Mouse (Mus musculus) spleen, postnatal 4 days (tissue): ENCODE data around the gene Prpf19.

Experiments
- DNase-seq, 2 experiments: peaks; one replicate each; pipeline ENCODE4 v3.0.0; 2022; ENCODE audit warnings: low spot score in 2 of 2

The Prpf19 gene

GRCm38 (mm10) chr19:10895708-10896107 is 677 bp downstream of the Prpf19 start:
- no peak for DNase-seq

DNA sequence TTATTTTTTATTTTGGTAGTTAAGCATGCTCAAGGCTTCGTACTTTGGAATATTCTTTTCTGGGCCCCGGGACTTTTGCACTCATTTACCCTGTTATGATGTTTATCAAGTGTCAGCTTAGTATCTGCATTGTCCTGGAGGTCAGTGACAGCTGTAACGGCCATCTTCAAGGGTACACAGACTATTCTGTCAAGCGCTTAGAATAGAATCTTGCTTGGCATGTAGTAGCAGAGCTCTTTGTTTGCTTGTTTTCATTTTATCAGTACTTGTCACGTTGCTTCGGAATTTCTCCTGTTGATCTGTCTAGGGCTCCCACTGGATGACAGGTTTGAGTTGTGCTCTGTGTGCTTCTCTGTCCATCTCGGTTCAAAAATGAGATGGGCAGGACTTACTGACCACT is 1.8 kb downstream of the Prpf19 start:
- DNase-seq = no peak

GRCm38 (mm10) chr19:10897491-10897890 is 2.5 kb downstream of the Prpf19 start:
- DNase-seq = no peak

DNA sequence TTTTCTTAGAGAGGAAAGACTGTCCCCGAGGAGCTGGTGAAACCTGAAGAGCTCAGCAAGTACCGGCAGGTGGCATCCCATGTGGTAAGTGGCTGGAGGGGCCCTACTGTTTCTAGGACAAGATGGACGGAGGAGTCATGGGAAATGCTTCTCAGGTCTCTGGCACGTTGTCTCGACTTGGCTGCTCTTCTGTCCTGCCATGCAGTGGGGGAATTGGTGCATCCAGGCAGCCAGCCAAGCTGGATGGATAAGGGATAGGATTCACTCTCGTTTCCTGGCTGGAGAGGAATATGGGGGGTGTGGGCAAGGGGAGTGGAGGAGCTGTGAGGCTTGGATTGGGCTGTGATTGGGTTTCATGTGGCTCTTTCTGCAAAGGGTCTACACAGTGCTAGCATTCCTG is 5.3 kb downstream of the Prpf19 start:
- DNase-seq = no peak

DNA sequence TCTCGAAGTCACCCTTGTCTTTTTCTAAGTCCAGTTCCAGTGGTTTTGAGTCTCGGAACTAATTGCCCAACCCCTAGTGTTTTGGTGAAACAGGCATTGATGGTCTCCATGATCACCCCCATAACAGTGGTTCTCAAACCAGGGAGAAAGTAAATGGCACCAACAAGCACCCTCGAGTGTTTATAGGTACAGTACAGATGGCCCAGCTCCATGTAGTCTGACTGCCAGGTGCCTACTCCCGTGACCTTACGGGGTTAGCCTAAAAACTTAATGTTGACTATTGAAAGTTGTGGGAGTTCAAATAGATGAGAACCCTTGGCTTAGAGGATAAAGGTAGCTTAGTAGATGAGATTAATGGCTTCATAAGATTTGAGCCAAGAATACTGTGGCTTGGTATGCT is 6.0 kb downstream of the Prpf19 start:
- DNase-seq = no peak

DNA sequence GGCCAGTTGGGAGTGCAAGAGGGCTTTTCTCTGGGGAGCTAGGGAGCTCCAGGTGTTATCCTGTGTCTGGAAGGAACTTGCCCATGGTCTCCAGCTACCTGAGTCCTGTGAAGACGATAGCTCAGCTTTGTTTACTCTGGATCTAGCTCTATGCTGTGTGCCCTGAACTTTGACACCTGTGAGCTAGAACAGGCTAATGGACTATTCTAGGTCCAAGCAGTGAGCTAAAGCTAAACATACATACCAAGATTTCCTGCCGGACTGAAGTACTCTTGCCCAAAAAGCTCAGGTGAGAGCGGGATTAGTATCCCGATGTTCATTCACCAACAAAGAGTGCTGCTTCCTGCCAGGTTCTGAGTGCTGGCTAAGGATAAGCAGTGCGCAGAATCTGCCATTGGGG is 9.5 kb downstream of the Prpf19 start:
- no peak for DNase-seq

GRCm38 (mm10) chr19:10904927-10905727 is 10.1 kb downstream of the Prpf19 start:
- DNase-seq = no peak

DNA sequence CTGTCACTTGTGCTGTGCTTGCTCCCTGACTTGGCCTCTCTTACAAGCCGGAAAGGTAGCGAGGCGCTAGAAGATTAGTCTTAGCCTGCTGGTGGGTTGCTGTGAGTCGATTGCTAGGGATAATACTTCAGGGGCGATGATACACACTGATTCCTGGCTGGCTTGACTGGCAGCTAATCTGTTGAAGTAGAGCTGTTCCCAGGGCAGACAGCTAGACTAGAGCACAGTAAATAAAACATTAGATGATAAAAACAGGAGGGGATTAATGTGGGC is 10.6 kb downstream of the Prpf19 start:
- DNase-seq = no peak

DNA sequence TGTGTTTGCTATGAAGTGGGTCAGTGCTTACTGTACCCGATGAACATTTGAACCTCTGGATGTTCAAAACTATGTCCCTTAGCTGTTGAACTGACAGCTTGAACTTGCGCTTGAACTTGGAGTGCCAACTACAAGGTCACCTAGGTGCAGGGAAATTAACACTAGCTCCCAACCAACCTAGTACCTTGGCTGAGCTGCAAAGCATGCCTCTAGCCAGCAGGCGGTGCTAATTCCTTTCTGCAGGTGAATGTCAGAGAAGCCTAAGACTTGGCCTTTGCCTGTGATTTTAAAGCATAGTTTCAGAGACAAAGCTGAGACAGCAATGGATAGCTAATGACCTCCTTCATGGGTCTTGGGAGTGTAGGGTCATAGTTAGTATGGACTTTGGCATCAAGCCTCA is 12.9 kb downstream of the Prpf19 start:
- peak; percentile 58 to 80 for DNase-seq

- DNase-seq = no peak
Observed at GRCm38 (mm10) chr19:10909087-10909721, 14.2 kb downstream of the Prpf19 start.

DNA sequence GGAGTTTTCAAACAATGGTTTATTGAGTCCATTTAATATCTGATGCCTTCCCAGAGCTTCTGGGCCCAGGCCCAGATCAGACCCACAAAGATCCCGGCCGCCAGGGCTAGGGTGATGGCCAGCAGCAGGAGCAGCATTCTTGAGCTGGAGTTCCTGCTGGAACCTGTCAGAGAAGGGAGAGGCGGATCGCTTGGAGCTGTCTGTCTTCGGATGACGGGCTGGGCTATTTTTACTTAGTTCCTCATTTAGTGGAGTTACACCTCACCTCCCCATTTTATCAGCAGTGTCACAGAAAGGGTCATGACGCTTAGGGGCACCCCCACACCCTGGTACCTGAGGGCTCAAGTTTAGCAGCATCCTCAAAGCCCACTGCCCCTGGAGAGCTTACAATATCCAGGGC is 19.3 kb downstream of the Prpf19 start:
- DNase-seq = no peak

GRCm38 (mm10) chr19:10914870-10915269 is 19.8 kb downstream of the Prpf19 start:
- DNase-seq = no peak

DNA sequence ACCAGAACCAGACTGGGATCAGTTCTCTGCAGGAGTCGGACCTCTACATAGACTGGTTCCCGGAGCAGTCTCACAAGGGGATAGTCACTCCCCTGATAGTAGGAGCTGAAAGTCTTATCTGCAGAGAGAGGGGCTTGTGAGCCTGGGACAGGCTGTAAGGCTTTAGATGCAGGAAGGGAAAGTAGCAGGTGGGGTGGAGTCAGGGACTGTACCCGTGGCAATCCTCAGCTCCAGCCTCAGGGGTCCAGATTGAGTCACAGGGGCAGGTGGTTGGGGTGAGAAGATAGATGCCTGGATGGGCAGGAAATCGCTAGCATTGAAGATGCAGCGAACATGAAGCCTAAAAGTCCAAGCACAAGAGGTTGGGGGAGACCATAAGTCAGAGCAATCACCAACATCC is 21.5 kb downstream of the Prpf19 start:
- no peak for DNase-seq

- no peak for DNase-seq
Observed at GRCm38 (mm10) chr19:10918321-10918991, 23.4 kb downstream of the Prpf19 start.

DNA sequence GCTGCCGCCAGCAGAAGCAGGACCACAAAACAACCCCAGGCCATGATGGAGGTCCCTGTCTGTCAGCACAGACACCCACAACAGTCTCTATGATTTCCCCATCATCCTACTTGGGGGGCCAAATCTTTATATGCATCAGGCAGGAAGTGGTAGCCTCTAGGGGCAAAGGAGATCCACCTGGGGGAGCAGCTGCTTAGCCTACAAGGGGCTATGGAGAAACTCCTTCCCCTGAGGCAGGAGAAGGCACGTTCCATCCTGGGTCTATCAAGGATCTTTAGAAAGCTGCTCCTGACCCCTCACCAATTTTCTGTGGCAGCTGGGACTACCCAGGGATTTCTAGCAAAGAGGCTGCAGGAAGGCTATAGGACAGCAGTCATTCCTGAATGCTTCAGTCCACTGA is 25.5 kb downstream of the Prpf19 start, which contains the start of gene Zp1:
Gene Zp1 (minus strand): TSS at position 101 of the 400 bp plus-strand sequence.
- no peak for DNase-seq

GRCm38 (mm10) chr19:10921058-10921457 is 26.0 kb downstream of the Prpf19 start:
- no peak for DNase-seq

GRCm38 (mm10) chr19:10924220-10924619 is 29.2 kb downstream of the Prpf19 start:
- DNase-seq = no peak

- DNase-seq = no peak
Observed at GRCm38 (mm10) chr19:10926123-10926621, 31.1 kb downstream of the Prpf19 start.

DNA sequence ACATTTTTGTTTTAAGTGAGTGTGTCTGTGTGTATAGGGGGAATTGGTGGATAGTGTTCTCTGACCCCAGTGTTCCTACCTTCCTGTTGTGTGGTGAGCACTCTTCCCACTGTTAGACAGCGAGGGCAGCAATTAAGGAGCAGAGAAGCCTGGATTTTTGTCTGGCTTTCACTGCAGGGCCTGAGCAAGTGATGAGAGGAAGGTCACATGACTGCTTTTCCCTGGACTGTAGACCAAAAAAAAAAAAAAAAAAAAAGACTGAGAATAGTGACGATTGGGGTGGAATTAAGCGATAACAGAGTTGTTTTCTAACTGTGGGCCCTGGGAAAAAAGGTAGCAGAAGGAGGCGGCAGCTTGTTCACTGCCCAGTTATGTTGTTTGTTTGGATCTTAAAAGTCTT is 31.6 kb downstream of the Prpf19 start:
- DNase-seq = no peak

DNA sequence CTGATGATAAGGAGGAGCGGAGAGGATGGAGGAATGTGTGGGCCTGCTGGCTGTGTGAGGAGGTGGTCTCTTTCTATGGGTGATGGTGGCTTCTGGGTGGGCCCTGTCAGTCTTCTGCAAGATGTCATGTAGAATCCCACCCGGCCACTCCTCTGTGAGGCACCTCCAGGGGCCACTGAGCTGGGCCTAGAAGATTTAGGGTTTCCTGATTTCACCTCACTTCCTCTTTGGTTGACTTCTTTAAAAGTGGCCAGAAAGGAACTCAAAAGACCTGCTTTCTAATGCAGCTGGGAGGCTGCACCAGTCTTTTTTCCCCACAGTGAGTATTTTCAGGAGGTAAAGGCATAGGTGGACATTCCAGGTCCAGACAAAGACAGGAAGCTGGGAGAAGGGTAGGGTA is 35.6 kb downstream of the Prpf19 start:
- DNase-seq = no peak

GRCm38 (mm10) chr19:10935029-10935428 is 40.0 kb downstream of the Prpf19 start:
- no peak for DNase-seq

- DNase-seq = no peak
Observed at GRCm38 (mm10) chr19:10936077-10936476, 41.0 kb downstream of the Prpf19 start.

DNA sequence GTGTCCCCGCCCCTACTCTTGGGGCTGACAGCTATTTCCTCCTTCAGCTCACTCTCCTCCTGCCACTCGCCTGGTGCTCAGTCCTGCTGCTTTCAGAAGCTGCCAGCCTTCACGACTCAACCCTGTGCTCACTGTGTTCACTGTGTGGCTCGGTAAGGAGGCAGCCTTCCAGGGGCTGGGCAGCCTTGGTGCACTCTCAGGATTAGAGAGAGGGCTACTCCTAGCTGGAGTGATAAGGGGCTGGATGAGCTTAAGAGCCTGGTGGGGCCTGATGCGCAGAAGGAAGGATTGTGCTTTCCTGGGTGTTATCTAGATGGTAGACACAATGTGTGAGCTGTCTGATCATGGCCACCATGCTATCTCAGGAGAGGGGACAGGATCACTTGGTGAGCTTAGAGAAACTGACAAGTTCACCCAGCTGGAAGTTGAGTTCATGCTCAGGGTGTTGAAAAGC is 42.1 kb downstream of the Prpf19 start, which contains the start of gene Ptgdr2:
Gene Ptgdr2 (plus strand): TSS at position 51 of the 454 bp plus-strand sequence.
- peak in 1 of 2 experiments; percentile 31 for DNase-seq
